Mouse (Mus musculus): Measurements from ENCODE around the gene Vps37c.

Gene Vps37c

GRCm38 (mm10) chr19:10688537-10689352, at the start of gene Vps37c:
Gene Vps37c (plus strand): TSS chr19:10688735.
- peak; percentile 93 for DNase-seq

- no peak for DNase-seq
These were observed 48.5 kb upstream of the Vps37c start for GRCm38 (mm10) chr19:10640080-10640479.

GRCm38 (mm10) chr19:10640589-10641378, 47.8 kb upstream of the Vps37c start:
- no peak for DNase-seq

- DNase-seq, result no peak
These were observed 42.9 kb upstream of the Vps37c start for GRCm38 (mm10) chr19:10645616-10646015.

- no peak for DNase-seq
These were observed 40.4 kb upstream of the Vps37c start for GRCm38 (mm10) chr19:10648156-10648555.

- no peak for DNase-seq
These were observed 32.5 kb upstream of the Vps37c start for GRCm38 (mm10) chr19:10656058-10656457.

- DNase-seq, result no peak
These were observed 30.8 kb upstream of the Vps37c start for GRCm38 (mm10) chr19:10657742-10658141.

GRCm38 (mm10) chr19:10658406-10658805, 30.1 kb upstream of the Vps37c start:
- DNase-seq, result no peak

GRCm38 (mm10) chr19:10661373-10661772, 27.2 kb upstream of the Vps37c start:
- DNase-seq, result no peak

- no peak for DNase-seq
These were observed 26.6 kb upstream of the Vps37c start for GRCm38 (mm10) chr19:10661919-10662318.

GRCm38 (mm10) chr19:10662665-10663064, 25.9 kb upstream of the Vps37c start:
- DNase-seq, result no peak

- DNase-seq, result no peak
These were observed 23.4 kb upstream of the Vps37c start for GRCm38 (mm10) chr19:10665093-10665492.

- no peak for DNase-seq
These were observed 23.0 kb upstream of the Vps37c start for GRCm38 (mm10) chr19:10665499-10665898.

GRCm38 (mm10) chr19:10671319-10671718, 17.2 kb upstream of the Vps37c start:
- DNase-seq, result no peak

GRCm38 (mm10) chr19:10671854-10672417, 16.6 kb upstream of the Vps37c start:
- DNase-seq, result no peak

GRCm38 (mm10) chr19:10673275-10673674, 15.3 kb upstream of the Vps37c start:
- DNase-seq, result no peak

GRCm38 (mm10) chr19:10676656-10677055, 11.9 kb upstream of the Vps37c start:
- peak; percentile 14 for DNase-seq

GRCm38 (mm10) chr19:10677915-10678771, 10.4 kb upstream of the Vps37c start, which contains the start of gene Pga5:
Gene Pga5 (minus strand): TSS chr19:10678071.
- DNase-seq, result peak; percentile 84

GRCm38 (mm10) chr19:10678772-10679067, 9.8 kb upstream of the Vps37c start:
- DNase-seq, result no peak

GRCm38 (mm10) chr19:10681571-10681970, 7.0 kb upstream of the Vps37c start:
- DNase-seq, result no peak

GRCm38 (mm10) chr19:10685081-10685480, 3.5 kb upstream of the Vps37c start:
- DNase-seq, result peak; percentile 48

- DNase-seq, result peak; percentile 10
These were observed 2.8 kb upstream of the Vps37c start for GRCm38 (mm10) chr19:10685727-10686126.

Measured in cerebellum, adult 11-12 months (tissue).